Mouse (Mus musculus): ENCODE measurements around the gene Dph2. TPM values are rescaled to one million over a fixed set of nuclear protein-coding genes. Genes with fewer than 3 reads are reported as not detected.

Gene Dph2
- total RNA-seq, 2 experiments from 2014 or later: 12.9 to 15.1 TPM

- intact Hi-C loops (cut with DNase I): no loop called here
These were observed 48.7 kb downstream of the Dph2 start for GRCm38 (mm10) chr4:117843101-117843500.

GRCm38 (mm10) chr4:117841566-117841965 lies 50.3 kb downstream of the Dph2 start:
- DNase-seq: no peak
- intact Hi-C loops (cut with DNase I): no loop called here

More at GRCm38 (mm10) chr4:117843101-117843500, 48.7 kb downstream of the Dph2 start:
- peak; percentile 28 for DNase-seq

- no peak for DNase-seq
- intact Hi-C loops (cut with DNase I): no loop called here
These were observed 51.0 kb downstream of the Dph2 start for GRCm38 (mm10) chr4:117840821-117841220.

GRCm38 (mm10) chr4:117839366-117839765 lies 52.5 kb downstream of the Dph2 start:
- intact Hi-C loops (cut with DNase I): no loop called here
- no peak for DNase-seq

Other genes with a start within 250 kb of the Dph2 start
- gene Dmap1, start 209.8 kb downstream of the Dph2 start, total RNA-seq (2021): 10 to 100 TPM; 46.1 to 47.6 TPM
- not detected for gene Gm12845, start 167.6 kb downstream of the Dph2 start, total RNA-seq (2021)
- gene Klf17, start 126.4 kb downstream of the Dph2 start, total RNA-seq (2021): not detected
- 10 to 100 TPM; 33.4 to 34.1 TPM for gene Slc6a9, start 57.5 kb downstream of the Dph2 start, total RNA-seq (2021)
- 1 to 10 TPM; 6.0 to 8.2 TPM for gene Ccdc24, start 19.5 kb downstream of the Dph2 start, total RNA-seq (2021)
- 100 to 1,000 TPM; 168 to 172 TPM for gene B4galt2, start 8.5 kb downstream of the Dph2 start, total RNA-seq (2021)
- gene Atp6v0b, start 4.7 kb downstream of the Dph2 start, total RNA-seq (2021): 100 to 1,000 TPM; 306 to 331 TPM
- 100 to 1,000 TPM; 112 to 114 TPM for gene Ipo13, start 23.0 kb upstream of the Dph2 start, total RNA-seq (2021)
- 1 to 10 TPM; 2.5 to 3.3 TPM for gene Artn, start 37.7 kb upstream of the Dph2 start, total RNA-seq (2021)
- gene St3gal3, start 242.9 kb upstream of the Dph2 start, total RNA-seq (2021): 10 to 100 TPM; 36.7 to 38.7 TPM